Mouse (Mus musculus): Measurements from ENCODE around the gene Prrg4.
"Not testable (repeated sequence)": the region's sequence is repeated elsewhere in the genome, so short reads cannot be mapped to it uniquely, and the experiment has no call there.

Prrg4 gene

GRCm38 (mm10) chr2:104849276-104849990 lies at the start of gene Prrg4:
Prrg4 (minus strand) TSS chr2:104849876.
- DNase-seq (ENCODE audit: low read depth, low spot score), result no peak

- peak; percentile 40 for DNase-seq (ENCODE audit: low read depth, low spot score)
Measured at GRCm38 (mm10) chr2:104887882-104888566, 38.3 kb upstream of the Prrg4 start.

GRCm38 (mm10) chr2:104887331-104887730 lies 37.7 kb upstream of the Prrg4 start:
- DNase-seq (ENCODE audit: low read depth, low spot score), result not testable (repeated sequence)

GRCm38 (mm10) chr2:104886109-104886508 lies 36.4 kb upstream of the Prrg4 start:
- DNase-seq (ENCODE audit: low read depth, low spot score), result no peak

- no peak for DNase-seq (ENCODE audit: low read depth, low spot score)
Measured at GRCm38 (mm10) chr2:104878794-104879193, 29.1 kb upstream of the Prrg4 start.

- DNase-seq (ENCODE audit: low read depth, low spot score), result no peak
Measured at GRCm38 (mm10) chr2:104869101-104869500, 19.4 kb upstream of the Prrg4 start.

GRCm38 (mm10) chr2:104867282-104867855 lies 17.7 kb upstream of the Prrg4 start, which contains the start of gene Ccdc73:
Ccdc73 (plus strand) TSS chr2:104867805.
- no peak for DNase-seq (ENCODE audit: low read depth, low spot score)

GRCm38 (mm10) chr2:104864176-104864860 lies 14.6 kb upstream of the Prrg4 start:
- no peak for DNase-seq (ENCODE audit: low read depth, low spot score)

GRCm38 (mm10) chr2:104860426-104860825 lies 10.8 kb upstream of the Prrg4 start:
- DNase-seq (ENCODE audit: low read depth, low spot score), result no peak

- DNase-seq (ENCODE audit: low read depth, low spot score), result no peak
Measured at GRCm38 (mm10) chr2:104859060-104859459, 9.4 kb upstream of the Prrg4 start.

GRCm38 (mm10) chr2:104858083-104858482 lies 8.4 kb upstream of the Prrg4 start:
- DNase-seq (ENCODE audit: low read depth, low spot score), result not testable (repeated sequence)

- no peak for DNase-seq (ENCODE audit: low read depth, low spot score)
Measured at GRCm38 (mm10) chr2:104856218-104856617, 6.5 kb upstream of the Prrg4 start.

GRCm38 (mm10) chr2:104855732-104856131 lies 6.1 kb upstream of the Prrg4 start:
- no peak for DNase-seq (ENCODE audit: low read depth, low spot score)

GRCm38 (mm10) chr2:104854836-104855235 lies 5.2 kb upstream of the Prrg4 start:
- no peak for DNase-seq (ENCODE audit: low read depth, low spot score)

GRCm38 (mm10) chr2:104852546-104852945 lies 2.9 kb upstream of the Prrg4 start:
- DNase-seq (ENCODE audit: low read depth, low spot score), result no peak

GRCm38 (mm10) chr2:104851686-104852085 lies 2.0 kb upstream of the Prrg4 start:
- DNase-seq (ENCODE audit: low read depth, low spot score), result no peak

- no peak for DNase-seq (ENCODE audit: low read depth, low spot score)
Measured at GRCm38 (mm10) chr2:104849991-104850359, 299 bp upstream of the Prrg4 start.

GRCm38 (mm10) chr2:104848235-104849161 lies 1.2 kb downstream of the Prrg4 start:
- no peak for DNase-seq (ENCODE audit: low read depth, low spot score)

GRCm38 (mm10) chr2:104847645-104848044 lies 2.0 kb downstream of the Prrg4 start:
- no peak for DNase-seq (ENCODE audit: low read depth, low spot score)

GRCm38 (mm10) chr2:104846638-104847414 lies 2.9 kb downstream of the Prrg4 start:
- DNase-seq (ENCODE audit: low read depth, low spot score), result no peak
